Mouse (Mus musculus) ES-Bruce4 (cell line): ENCODE measurements around the gene Cfap43. TPM values are rescaled to one million over a fixed set of nuclear protein-coding genes. Genes with fewer than 3 reads are reported as not detected.

Experiments used
- H3K27ac ChIP-seq: 2 replicates; pipeline ENCODE4 v1.5.1; 2012; ENCODE audit warnings: low read length, inconsistent platforms; ENCODE audit not compliant: insufficient read depth
- H3K27me3 ChIP-seq: 2 replicates; pipeline ENCODE4 v1.6.1; 2012; ENCODE audit warnings: mild to moderate bottlenecking, low read length, inconsistent platforms; ENCODE audit not compliant: control insufficient read depth, poor library complexity, insufficient read depth, severe bottlenecking
- H3K36me3 ChIP-seq: 2 replicates; pipeline ENCODE4 v1.6.1; 2012; ENCODE audit warnings: inconsistent platforms, mild to moderate bottlenecking, low read length, moderate library complexity; ENCODE audit not compliant: control insufficient read depth, poor library complexity, insufficient read depth, severe bottlenecking
- H3K4me1 ChIP-seq: one replicate; pipeline ENCODE4 v1.8.1; 2011; ENCODE audit warnings: low read length; ENCODE audit not compliant: control insufficient read depth, insufficient read depth
- H3K4me3 ChIP-seq: 2 replicates; pipeline ENCODE4 v1.5.1; 2011; ENCODE audit warnings: low read depth, mild to moderate bottlenecking, low read length
- H3K9ac ChIP-seq: 2 replicates; pipeline ENCODE4 v1.6.1; 2012; ENCODE audit warnings: low read depth, mild to moderate bottlenecking, inconsistent platforms; ENCODE audit not compliant: poor library complexity, severe bottlenecking
- H3K9me3 ChIP-seq: replicated peaks from 2 replicates; pipeline ENCODE4 v1.6.1; 2012; ENCODE audit warnings: mild to moderate bottlenecking, low read length, inconsistent platforms; ENCODE audit not compliant: control insufficient read depth, poor library complexity, insufficient read depth, severe bottlenecking
- CTCF ChIP-seq: IDR thresholded peaks from one replicate; pipeline ENCODE4 v1.8.1; 2011; ENCODE audit warnings: low read depth, low read length
- EP300 ChIP-seq: IDR thresholded peaks from 2 replicates; pipeline ENCODE4 v1.6.1; 2011; ENCODE audit warnings: low read depth, low read length; ENCODE audit not compliant: insufficient read depth
- POLR2A ChIP-seq: IDR thresholded peaks from one replicate; pipeline ENCODE4 v1.8.1; 2011; ENCODE audit warnings: low read length; ENCODE audit not compliant: insufficient read depth
- polyA plus RNA-seq: library from polyadenylated mRNA; stranded (reverse); fragments of >200 nt; gene quantifications from 2 replicates; pipeline ENCODE4 v1.2.4, GENCODE M21; 2011; ENCODE audit warnings: low read depth; ENCODE audit not compliant: missing spikeins, insufficient read depth, insufficient read length

Gene Cfap43
- polyA plus RNA-seq, 1 experiment: 10.4 TPM

DNA sequence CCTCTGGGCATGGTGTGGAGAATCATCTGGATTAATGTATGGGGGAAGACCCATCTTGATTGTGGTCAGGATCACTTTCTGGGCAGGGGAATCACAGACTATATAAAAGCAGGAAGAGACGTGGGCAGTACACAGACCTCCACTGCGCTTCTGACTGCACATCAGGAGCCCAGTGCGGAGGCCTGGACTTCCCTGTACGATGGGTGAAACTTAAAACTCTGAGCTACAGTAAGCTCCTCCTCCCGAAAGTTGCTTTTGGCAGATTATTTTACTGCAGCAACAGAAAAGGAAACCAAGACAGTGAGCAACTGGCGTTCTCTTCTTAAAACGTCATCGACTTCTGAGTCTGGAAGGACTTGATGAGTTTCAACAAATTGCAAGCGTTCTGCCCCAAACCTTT lies 164.2 kb downstream of the Cfap43 start:
- Histone ChIP-seq H3K27ac (no peak overlapping the region), H3K4me3 (no peak overlapping the region), H3K9ac (peak overlapping the region; percentile 42; the same call in 1 of the 2 replicates), H3K27me3 (no peaks in the 10 kb centered on the region), H3K36me3 (no peaks in the 10 kb centered on the region), H3K9me3 (no peaks in the 10 kb centered on the region), H3K4me1 (no peaks in the 10 kb centered on the region)
- no peak for TF ChIP-seq POLR2A
- no peak for TF ChIP-seq CTCF
- no peak for TF ChIP-seq EP300

DNA sequence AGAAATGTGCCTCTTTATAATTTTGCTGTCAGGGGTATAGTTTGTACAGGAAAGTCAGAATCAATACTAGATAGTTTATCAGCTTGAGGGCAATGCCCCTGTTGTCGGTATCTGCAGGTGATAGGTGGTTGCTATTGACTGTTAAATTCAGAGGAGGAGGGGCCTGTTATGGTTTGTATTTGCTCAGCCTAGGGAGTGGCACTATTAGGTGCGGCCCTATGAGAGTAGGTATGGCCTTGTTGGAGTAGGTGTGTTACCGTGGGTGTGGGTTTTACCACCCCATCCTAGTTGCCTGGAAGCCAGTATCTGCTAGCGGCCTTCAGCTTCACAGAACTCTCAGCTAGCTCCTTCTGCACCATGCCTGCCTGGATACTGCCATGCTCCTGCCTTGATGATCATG lies 165.2 kb downstream of the Cfap43 start:
- no peaks in the 10 kb centered on the region for H3K4me1 ChIP-seq
- no peak overlapping the region for H3K4me3 ChIP-seq
- H3K27ac ChIP-seq: no peak overlapping the region
- TF ChIP-seq CTCF (no peak), EP300 (no peak), POLR2A (no peak)
- H3K9ac ChIP-seq: no peak overlapping the region
- H3K9me3 ChIP-seq: no peaks in the 10 kb centered on the region
- no peaks in the 10 kb centered on the region for H3K36me3 ChIP-seq
- no peaks in the 10 kb centered on the region for H3K27me3 ChIP-seq

DNA sequence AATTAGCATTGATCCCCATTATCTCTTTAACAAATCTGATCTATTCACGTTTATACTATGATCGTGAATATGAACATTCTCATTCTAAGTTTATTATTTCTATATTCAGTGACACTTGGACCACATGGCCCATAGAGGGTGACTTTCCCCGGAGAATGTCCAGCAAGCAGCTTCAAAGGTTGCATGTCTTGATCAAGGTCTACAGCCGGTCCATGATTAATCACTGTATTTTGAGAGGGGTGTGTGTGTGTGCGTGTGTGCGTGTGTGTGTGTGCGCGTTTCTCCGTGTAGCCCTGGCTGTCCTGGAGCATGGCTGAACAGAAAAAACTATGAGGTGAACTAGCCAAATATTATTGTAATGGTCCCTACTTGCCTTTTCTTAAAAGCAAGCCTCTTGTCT lies 166.6 kb downstream of the Cfap43 start:
- Histone ChIP-seq H3K36me3 (no peaks in the 10 kb centered on the region; the same call in 1 of the 2 replicates), H3K27ac (no peak overlapping the region)

DNA sequence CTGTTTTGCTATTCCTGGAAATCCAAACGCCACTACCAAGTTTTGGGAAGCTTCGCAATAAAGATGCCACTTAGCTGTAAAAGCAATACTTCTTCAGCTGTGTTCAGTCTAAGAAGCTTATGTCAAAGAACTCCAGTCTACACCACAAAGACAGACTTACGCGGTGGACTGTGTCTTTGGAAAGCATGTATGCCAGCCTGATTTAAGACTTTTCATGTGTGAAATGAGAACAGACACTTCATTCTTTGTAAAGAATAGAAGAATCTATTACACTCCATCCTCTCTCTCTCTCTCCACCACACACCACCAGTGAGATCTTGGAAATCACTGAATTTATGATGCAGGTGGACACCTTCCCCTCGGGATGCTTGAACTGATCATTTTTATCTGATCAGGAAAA lies 168.7 kb downstream of the Cfap43 start:
- Histone ChIP-seq H3K27me3 (no peaks in the 10 kb centered on the region), H3K36me3 (no peaks in the 10 kb centered on the region; the same call in 1 of the 2 replicates), H3K9ac (no peak overlapping the region), H3K27ac (no peak overlapping the region), H3K4me3 (no peak overlapping the region), H3K4me1 (no peaks in the 10 kb centered on the region), H3K9me3 (0 out of 2 replicates have a peak, but pooled peaks cover 3% of the 10 kb centered on the region)
- TF ChIP-seq POLR2A (no peak), EP300 (no peak), CTCF (no peak)

More for the DNA sequence above, 166.6 kb downstream of the Cfap43 start:
- H3K9ac ChIP-seq: no peak overlapping the region
- no peaks in the 10 kb centered on the region for H3K27me3 ChIP-seq
- 0 out of 2 replicates have a peak, but pooled peaks cover 3% of the 10 kb centered on the region for H3K9me3 ChIP-seq
- no peaks in the 10 kb centered on the region for H3K4me1 ChIP-seq
- no peak for TF ChIP-seq EP300
- no peak for TF ChIP-seq CTCF
- TF ChIP-seq POLR2A: no peak
- no peak overlapping the region for H3K4me3 ChIP-seq

DNA sequence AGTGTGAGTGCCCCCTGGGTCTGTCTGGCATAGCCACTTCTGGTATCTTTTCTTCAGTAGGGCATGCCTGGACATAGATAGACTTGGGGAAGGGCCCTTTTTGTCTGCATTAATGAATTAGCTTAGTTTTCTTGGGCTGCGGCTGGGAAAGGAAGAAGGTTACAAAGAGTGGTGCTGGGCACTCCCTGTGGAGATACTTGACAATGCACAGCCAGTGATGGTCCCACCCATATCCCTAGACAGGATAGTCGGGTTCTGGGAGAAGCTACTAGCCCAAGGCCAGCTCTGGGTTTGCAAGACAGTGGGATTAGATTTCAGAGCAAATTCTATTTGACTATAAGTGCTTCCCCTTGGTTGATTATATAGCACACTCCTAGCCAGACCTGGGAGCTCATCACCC lies 170.1 kb downstream of the Cfap43 start:
- peak overlapping the region; percentile 97 for H3K27ac ChIP-seq
- TF ChIP-seq EP300: peak; percentile 71; the same call in 1 of the 2 replicates
- TF ChIP-seq POLR2A: no peak
- H3K4me1 ChIP-seq: no peaks in the 10 kb centered on the region
- no peak overlapping the region for H3K9ac ChIP-seq
- no peak overlapping the region for H3K4me3 ChIP-seq
- H3K36me3 ChIP-seq: no peaks in the 10 kb centered on the region; the same call in 1 of the 2 replicates
- H3K9me3 ChIP-seq: 0 out of 2 replicates have a peak, but pooled peaks cover 3% of the 10 kb centered on the region
- H3K27me3 ChIP-seq: no peaks in the 10 kb centered on the region

DNA sequence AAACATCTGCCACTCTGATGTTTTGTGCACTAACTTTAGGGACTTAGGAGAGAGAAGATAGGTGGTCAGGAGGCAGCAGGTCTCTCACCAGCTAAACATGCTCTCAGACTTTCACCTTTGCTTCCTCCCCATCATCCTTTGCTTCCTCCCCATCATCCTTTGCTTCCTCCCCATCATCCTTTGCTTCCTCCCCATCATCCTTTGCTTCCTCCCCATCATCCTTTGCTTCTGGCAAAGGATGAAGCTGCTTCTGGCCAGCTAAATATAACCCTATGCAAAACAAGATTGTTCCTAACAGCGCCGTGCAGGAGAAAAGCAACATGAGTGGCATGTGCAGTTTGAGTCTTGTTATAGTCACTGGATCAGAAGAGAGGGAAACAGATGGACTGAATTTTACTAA lies 172.0 kb downstream of the Cfap43 start:
- Histone ChIP-seq H3K36me3 (no peaks in the 10 kb centered on the region; the same call in 1 of the 2 replicates), H3K27me3 (no peaks in the 10 kb centered on the region), H3K9ac (no peak overlapping the region), H3K4me1 (no peaks in the 10 kb centered on the region), H3K9me3 (0 out of 2 replicates have a peak, but pooled peaks cover 3% of the 10 kb centered on the region), H3K27ac (no peak overlapping the region), H3K4me3 (no peak overlapping the region)
- no peak for TF ChIP-seq POLR2A
